Mouse (Mus musculus) liver, embryonic 11.5 days (tissue): Measurements from ENCODE around the gene Il9r. TPM values are rescaled to one million over a fixed set of nuclear protein-coding genes. Genes with fewer than 3 reads are reported as not detected.

Experiments used
- ATAC-seq: fragments of 200-750 bp; cut with Nextera tagmentation; replicated peaks from 2 replicates; pipeline ENCODE4 v1.8.0; 2017; ENCODE audit warnings: moderate number of reproducible peaks, mild to moderate bottlenecking, moderate TSS enrichment, moderate library complexity; ENCODE audit not compliant: low FRiP score
- DNase-seq: peaks from one replicate; pipeline ENCODE4 v3.0.0-alpha.2; 2017; ENCODE audit warnings: low spot score
- H3K27ac ChIP-seq: fragments of 300-500 bp; sonication (generic); 2 replicates; pipeline ENCODE4 v1.5.1; 2014; ENCODE audit warnings: mild to moderate bottlenecking, low read depth, low read length, control low read depth
- H3K27me3 ChIP-seq: fragments of 300-500 bp; sonication (generic); replicated peaks from 2 replicates; pipeline ENCODE4 v1.6.1; 2014; ENCODE audit warnings: low read length, mixed read lengths; ENCODE audit not compliant: control insufficient read depth, insufficient read depth
- H3K36me3 ChIP-seq: fragments of 300-500 bp; sonication (generic); 2 replicates; pipeline ENCODE4 v1.6.1; 2014; ENCODE audit warnings: mild to moderate bottlenecking, low read length, moderate library complexity, mixed read lengths; ENCODE audit not compliant: control insufficient read depth, insufficient read depth
- H3K4me1 ChIP-seq: fragments of 300-500 bp; sonication (generic); replicated peaks from 2 replicates; pipeline ENCODE4 v1.6.1; 2014; ENCODE audit warnings: low read length, mixed read lengths; ENCODE audit not compliant: control insufficient read depth, insufficient read depth
- H3K4me2 ChIP-seq: fragments of 300-500 bp; sonication (generic); 2 replicates; pipeline ENCODE4 v1.6.1; 2014; ENCODE audit warnings: mild to moderate bottlenecking, control low read depth, moderate library complexity
- H3K4me3 ChIP-seq: fragments of 300-500 bp; sonication (generic); 2 replicates; pipeline ENCODE4 v1.5.1; 2014; ENCODE audit warnings: low read depth, low read length, control low read depth
- H3K9ac ChIP-seq: fragments of 300-500 bp; sonication (generic); 2 replicates; pipeline ENCODE4 v1.6.1; 2014; ENCODE audit warnings: low read depth, low read length, control low read depth
- H3K9me3 ChIP-seq: fragments of 300-500 bp; sonication (generic); 2 replicates; pipeline ENCODE4 v1.6.1; 2016; ENCODE audit warnings: low read length, inconsistent platforms, mixed read lengths; ENCODE audit not compliant: control insufficient read depth
- WGBS: fragments of 180-500 bp; shearing (Covaris S2); extraction: QIAGEN DNeasy Blood & Tissue Kit; methylation state at CpG from one replicate; pipeline ENCODE4 v1.1.7; 2014; 5-methylcytosine and 5-hydroxymethylcytosine counted together
- polyA plus RNA-seq: library from polyadenylated mRNA; unstranded; fragments of >200 nt; fragmentation: Nextera tagmentation; extraction: Ambion mirVana; gene quantifications from 2 replicates; pipeline ENCODE4 v1.2.1, GENCODE M21; 2014

The Il9r gene
- polyA plus RNA-seq, 1 experiment from 2014 or later = 0.53 TPM

DNA sequence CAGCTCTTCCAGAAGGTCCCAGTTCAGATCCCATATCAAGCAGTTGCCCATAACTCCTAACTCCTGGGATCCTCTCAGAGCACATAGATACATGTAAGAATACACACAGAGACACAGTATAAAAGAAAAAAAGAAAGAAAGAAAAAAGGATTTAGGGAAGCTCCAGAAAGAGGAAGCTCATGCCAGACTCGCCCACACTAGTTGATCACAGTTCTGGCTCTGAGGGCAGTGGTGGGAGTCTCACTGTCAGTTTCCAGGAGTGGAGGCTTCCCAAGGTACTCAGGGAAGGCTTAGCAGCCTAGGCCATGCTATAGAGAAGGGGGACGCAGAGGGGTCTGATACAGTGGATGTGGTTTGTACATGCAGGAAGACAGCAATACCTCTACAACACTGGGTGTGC is 31.0 kb upstream of the Il9r start:
- peaks cover 8% of the 10 kb centered on the region for H3K4me1 ChIP-seq
- 79% methylated on average over 2 of the region's 2 CpGs for WGBS
- H3K9ac ChIP-seq = no peak overlapping the region
- H3K36me3 ChIP-seq = peaks cover 42% of the 10 kb centered on the region
- H3K4me2 ChIP-seq = no peak overlapping the region
- no peak for ATAC-seq
- no peaks in the 10 kb centered on the region for H3K9me3 ChIP-seq
- H3K4me3 ChIP-seq = no peak overlapping the region
- H3K27ac ChIP-seq = no peak overlapping the region
- no peaks in the 10 kb centered on the region for H3K27me3 ChIP-seq
- no peak for DNase-seq

DNA sequence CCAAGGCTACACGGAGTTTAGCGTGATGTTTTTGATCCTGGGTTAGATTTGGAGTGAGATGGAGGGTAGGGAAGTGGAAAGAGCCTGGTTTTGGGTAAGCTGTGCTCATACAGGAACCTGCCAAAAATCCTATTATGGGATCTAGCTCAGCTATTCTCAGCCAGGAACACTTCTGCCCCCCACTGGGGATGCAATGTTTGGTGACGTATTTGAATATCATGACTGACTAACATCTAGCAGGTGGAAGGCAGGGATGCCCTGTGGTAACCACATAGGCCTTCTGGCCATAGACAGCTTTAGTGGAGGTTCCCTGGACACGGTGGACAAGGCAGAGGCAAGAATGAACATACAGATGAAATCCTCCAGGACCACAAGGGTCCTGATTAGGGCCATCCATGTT is 30.1 kb upstream of the Il9r start:
- Histone ChIP-seq H3K4me3 (no peak overlapping the region), H3K36me3 (peaks cover 42% of the 10 kb centered on the region), H3K27ac (no peak overlapping the region), H3K4me2 (no peak overlapping the region), H3K4me1 (peaks cover 17% of the 10 kb centered on the region), H3K9me3 (no peaks in the 10 kb centered on the region), H3K27me3 (no peaks in the 10 kb centered on the region), H3K9ac (no peak overlapping the region)
- WGBS = 79% methylated on average over 4 of the region's 4 CpGs
- DNase-seq = no peak
- ATAC-seq = no peak

DNA sequence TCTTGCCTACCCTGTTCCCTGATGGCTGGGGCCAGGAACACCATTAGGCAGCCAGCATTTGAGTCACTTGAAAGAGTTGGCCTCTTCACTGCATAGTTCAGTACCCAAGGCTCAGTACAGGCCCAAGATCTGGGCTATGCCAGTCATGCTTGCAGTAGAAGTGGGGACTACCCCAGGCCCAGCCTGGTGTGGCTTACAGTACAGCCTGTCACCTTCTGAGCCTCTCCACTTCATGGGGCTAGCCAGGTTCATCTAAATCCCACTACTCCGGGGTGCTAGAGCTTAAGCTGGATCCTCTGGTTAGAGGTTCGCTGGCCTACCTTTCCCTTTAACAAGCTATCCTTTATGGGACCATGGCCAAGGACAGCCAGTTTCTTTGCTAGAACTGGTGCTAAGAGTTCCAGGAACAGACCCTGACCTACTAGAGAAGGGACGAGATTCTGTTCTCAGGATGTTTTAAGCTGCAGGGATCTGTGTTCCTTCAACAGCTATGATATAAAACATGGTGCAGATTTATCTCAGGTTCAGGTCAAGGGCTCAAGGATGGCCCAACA is 28.3 kb upstream of the Il9r start:
- no peak for ATAC-seq
- Histone ChIP-seq H3K9ac (no peak overlapping the region; the same call in 1 of the 2 replicates), H3K4me2 (no peak overlapping the region)

DNA sequence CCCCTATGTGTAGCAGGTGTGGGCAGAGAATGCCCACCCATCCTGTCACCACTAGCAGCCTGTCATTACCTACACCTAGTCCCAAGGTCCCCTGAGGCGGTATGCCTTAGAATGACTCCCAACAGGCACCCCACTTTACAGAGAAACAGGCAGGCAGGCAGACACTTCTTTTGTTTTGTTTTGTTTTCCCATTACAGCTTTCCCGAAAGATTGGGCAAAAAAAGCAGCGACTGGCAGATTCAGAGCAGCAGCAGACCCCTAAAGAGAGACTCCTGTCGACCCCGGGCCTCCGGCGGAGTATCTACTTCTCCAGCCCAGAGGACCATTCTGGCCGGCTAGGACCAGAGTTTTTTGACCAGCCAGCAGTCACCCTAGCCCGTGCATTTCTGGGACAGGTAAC is 27.5 kb upstream of the Il9r start:
- peaks cover 38% of the 10 kb centered on the region for H3K4me1 ChIP-seq
- H3K36me3 ChIP-seq = peaks cover 24% of the 10 kb centered on the region
- DNase-seq = no peak
- peak overlapping the region; percentile 91 for H3K4me2 ChIP-seq
- H3K9ac ChIP-seq = peak overlapping the region; percentile 44; the same call in 1 of the 2 replicates
- 94% methylated on average over 9 of the region's 9 CpGs for WGBS
- H3K4me3 ChIP-seq = peak overlapping the region; percentile 83; the same call in 1 of the 2 replicates
- H3K27ac ChIP-seq = no peak overlapping the region
- no peak for ATAC-seq
- 0 out of 2 replicates have a peak, but pooled peaks cover 3% of the 10 kb centered on the region for H3K9me3 ChIP-seq
- H3K27me3 ChIP-seq = peaks cover 18% of the 10 kb centered on the region

More for the DNA sequence above, 28.3 kb upstream of the Il9r start:
- H3K36me3 ChIP-seq = peaks cover 30% of the 10 kb centered on the region
- H3K27ac ChIP-seq = no peak overlapping the region
- peaks cover 30% of the 10 kb centered on the region for H3K4me1 ChIP-seq
- no peak for DNase-seq
- no peak overlapping the region for H3K4me3 ChIP-seq
- peaks cover 10% of the 10 kb centered on the region for H3K27me3 ChIP-seq
- WGBS = 83% methylated on average over 3 of the region's 3 CpGs
- H3K9me3 ChIP-seq = 0 out of 2 replicates have a peak, but pooled peaks cover 1% of the 10 kb centered on the region

DNA sequence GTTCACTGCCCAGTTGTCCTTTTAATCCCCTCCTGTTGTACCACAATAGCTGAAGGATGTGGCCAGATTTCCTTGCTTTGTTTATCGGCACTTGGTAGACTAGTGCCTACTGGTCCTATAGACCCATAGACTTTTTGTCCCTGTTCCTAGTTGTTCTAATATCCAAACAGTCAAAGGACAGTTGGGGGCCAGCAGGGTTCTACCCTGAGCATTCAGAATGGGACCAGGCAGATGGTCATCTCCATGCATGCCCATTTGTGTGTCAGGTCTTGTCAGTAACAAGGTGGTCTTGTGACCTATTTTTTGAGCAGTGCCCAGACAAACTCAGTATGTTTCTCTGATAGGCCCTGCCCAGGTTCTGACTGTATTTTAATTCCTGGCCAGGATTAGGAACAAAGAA is 27.0 kb upstream of the Il9r start:
- 0 out of 2 replicates have a peak, but pooled peaks cover 3% of the 10 kb centered on the region for H3K9me3 ChIP-seq
- peak overlapping the region; percentile 83 for H3K4me3 ChIP-seq
- peaks cover 23% of the 10 kb centered on the region for H3K27me3 ChIP-seq
- peak overlapping the region; percentile 91 for H3K4me2 ChIP-seq
- DNase-seq (no peak), ATAC-seq (no peak)
- H3K27ac ChIP-seq = no peak overlapping the region; the same call in 1 of the 2 replicates
- H3K9ac ChIP-seq = peak overlapping the region; percentile 88
- peaks cover 43% of the 10 kb centered on the region for H3K4me1 ChIP-seq
- peaks cover 20% of the 10 kb centered on the region for H3K36me3 ChIP-seq
- WGBS = 54% methylated on average over 1 of the region's 1 CpGs

DNA sequence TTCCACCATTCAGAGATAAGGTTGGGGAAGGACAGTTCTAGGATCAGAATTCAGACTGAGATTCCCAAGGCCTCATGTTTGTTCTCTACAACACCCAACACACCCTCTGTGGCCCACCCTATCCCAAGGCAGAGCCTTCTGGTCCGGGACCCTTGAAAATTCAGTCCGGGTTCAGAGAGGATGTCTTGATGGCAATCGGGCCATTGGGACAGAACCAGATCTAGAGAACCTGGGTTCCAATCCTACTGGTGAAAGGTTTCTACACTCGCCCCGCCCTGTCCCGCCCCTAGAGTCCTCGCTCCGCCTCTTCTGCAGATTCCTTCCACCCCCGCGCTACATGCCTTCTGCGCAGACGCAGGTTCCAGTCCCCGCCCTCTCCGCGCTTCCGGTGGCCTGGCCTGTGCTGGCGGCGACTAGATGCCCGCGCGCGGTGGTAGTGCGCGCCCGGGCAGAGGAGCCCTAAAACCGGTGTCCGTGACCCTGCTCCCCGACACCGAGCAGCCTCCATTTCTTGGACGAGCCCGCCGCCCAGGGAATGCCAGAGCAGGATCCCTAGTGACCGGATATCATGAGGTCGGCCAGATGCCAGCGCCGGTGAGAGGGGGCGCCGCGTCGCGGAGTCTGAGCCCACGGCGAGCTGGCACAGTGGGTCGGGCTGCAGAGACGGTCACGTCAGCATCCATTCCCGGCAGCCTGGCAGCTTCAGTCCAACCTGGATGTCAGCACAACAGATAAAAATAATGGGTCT is 26.2 kb upstream of the Il9r start, which contains the start of gene Mpg:
Gene Mpg (plus strand): TSS at position 382 of the 748 bp plus-strand sequence.
- H3K36me3 ChIP-seq = peaks cover 13% of the 10 kb centered on the region
- peaks cover 30% of the 10 kb centered on the region for H3K27me3 ChIP-seq
- peak within 1 kb of the TSS; percentile 83 for H3K4me3 ChIP-seq
- WGBS = 3% methylated on average over 47 of the region's 47 CpGs
- H3K9ac ChIP-seq = peak within 1 kb of the TSS; percentile 88
- H3K27ac ChIP-seq = peak within 1 kb of the TSS; percentile 76
- peak within 1 kb of the TSS; percentile 91 for H3K4me2 ChIP-seq
- 0 out of 2 replicates have a peak, but pooled peaks cover 3% of the 10 kb centered on the region for H3K9me3 ChIP-seq
- peak; percentile 86 for DNase-seq
- ATAC-seq = peak; percentile 87
- peaks cover 43% of the 10 kb centered on the region for H3K4me1 ChIP-seq

DNA sequence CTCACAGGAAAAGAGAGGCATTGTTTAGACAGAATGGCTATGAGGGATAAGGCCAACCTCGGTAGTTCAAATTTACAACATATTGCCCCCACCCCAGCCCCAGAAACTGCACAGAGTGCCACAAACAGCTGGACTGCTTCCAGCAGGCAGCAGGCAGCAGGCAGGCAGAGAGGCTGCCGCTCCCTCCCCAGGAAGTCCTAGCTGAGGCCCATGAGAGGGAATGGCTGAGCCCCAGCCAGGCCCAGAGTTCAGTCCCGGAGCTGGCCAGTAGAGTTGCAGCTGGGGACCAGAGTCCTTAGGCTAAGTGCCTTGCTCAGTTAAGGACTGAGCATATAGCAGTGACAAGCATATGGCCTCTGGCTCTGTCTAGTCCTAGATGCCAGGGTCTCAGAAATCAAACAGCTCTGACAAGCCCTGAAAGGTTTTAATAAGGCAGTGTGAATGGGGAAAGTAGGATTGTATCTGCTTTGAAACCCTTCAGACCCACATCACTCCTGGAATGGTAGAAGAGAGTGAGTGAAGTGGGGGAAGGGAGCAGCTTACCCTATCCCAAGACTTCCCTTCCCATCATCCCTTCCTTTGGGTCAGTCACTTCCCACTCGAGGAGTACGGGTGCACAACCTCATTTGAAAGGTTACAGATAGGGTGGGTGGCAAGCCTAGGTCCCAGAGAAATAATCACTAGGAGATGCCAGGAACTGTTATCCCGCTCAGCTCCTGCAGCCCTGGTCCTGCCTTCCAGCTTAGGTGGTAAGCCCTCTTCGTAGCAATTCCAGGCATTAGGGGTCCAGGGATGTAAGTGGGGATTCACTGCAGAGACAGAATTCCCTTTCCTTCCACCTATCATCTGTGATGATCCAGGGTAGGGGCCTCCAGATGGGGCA is 25.4 kb upstream of the Il9r start:
- Histone ChIP-seq H3K4me2 (peak overlapping the region; percentile 30), H3K27ac (peak overlapping the region; percentile 62), H3K9ac (no peak overlapping the region; the same call in 1 of the 2 replicates), H3K4me3 (no peak overlapping the region; the same call in 1 of the 2 replicates), H3K36me3 (peaks cover 7% of the 10 kb centered on the region; the same call in 1 of the 2 replicates), H3K4me1 (peaks cover 48% of the 10 kb centered on the region), H3K27me3 (peaks cover 39% of the 10 kb centered on the region), H3K9me3 (0 out of 2 replicates have a peak, but pooled peaks cover 3% of the 10 kb centered on the region)
- no peak for ATAC-seq
- WGBS = 54% methylated on average over 7 of the region's 7 CpGs
- DNase-seq = no peak

DNA sequence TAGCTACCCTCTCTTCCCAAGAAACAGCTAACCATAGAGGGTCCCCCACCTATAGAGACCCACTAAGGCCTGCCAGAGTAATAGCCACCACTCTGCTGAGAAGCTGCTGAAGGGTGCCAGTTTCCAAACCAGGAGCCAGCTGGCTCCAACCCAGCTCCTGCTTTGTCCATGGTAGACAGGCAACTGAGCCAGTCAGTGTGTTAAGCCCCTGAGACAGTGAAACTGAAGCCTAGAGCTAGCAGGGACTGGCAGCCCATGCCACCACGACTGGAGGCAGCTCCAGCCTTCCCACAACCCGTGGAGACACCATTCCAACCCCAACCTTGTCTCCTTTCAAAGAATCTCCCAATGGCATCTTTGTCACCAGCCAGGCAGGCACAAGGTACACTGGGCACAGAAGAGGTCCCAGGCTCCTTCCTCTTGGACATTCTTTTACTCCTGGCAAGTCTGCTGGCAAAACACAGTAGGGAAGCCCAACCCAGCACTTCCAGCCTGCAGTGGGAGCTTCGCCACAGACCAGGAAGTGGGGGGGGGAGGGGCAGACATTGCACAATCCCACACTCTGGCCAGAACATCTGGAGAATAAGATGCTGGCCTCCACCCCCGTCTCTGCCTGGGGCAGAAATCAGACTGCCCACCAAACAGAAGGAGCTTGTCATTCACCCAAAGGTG is 24.5 kb upstream of the Il9r start:
- peak overlapping the region; percentile 30 for H3K4me2 ChIP-seq
- peak overlapping the region; percentile 62; the same call in 1 of the 2 replicates for H3K27ac ChIP-seq
- no peak overlapping the region for H3K9ac ChIP-seq
- peak; percentile 58 for DNase-seq
- no peak overlapping the region for H3K4me3 ChIP-seq
- H3K36me3 ChIP-seq = peaks cover 3% of the 10 kb centered on the region; the same call in 1 of the 2 replicates
- peaks cover 44% of the 10 kb centered on the region for H3K27me3 ChIP-seq
- no peak for ATAC-seq
- H3K4me1 ChIP-seq = peaks cover 52% of the 10 kb centered on the region
- 12% methylated on average over 4 of the region's 4 CpGs for whole genome bisulfite sequencing
- 0 out of 2 replicates have a peak, but pooled peaks cover 3% of the 10 kb centered on the region for H3K9me3 ChIP-seq
